Mouse (Mus musculus) midbrain, embryonic 10.5 days (tissue): ENCODE data around the gene Ambra1. TPM values are rescaled to one million over a fixed set of nuclear protein-coding genes. Genes with fewer than 3 reads are reported as not detected.
"Not testable (repeated sequence)": the region's sequence is repeated elsewhere in the genome, so short reads cannot be mapped to it uniquely, and the experiment has no call there.

Experiments
- DNase-seq: peaks from one replicate; pipeline ENCODE4 v3.0.0-alpha.2; 2017; ENCODE audit warnings: low spot score
- H3K27ac ChIP-seq: fragments of 300-500 bp; sonication (generic); replicated peaks from 2 replicates; pipeline ENCODE4 v1.5.1; 2016; ENCODE audit warnings: mild to moderate bottlenecking
- H3K27me3 ChIP-seq: fragments of 300-500 bp; sonication (generic); 2 replicates; pipeline ENCODE4 v1.6.1; 2016; ENCODE audit warnings: low read depth, mild to moderate bottlenecking; ENCODE audit not compliant: poor library complexity, severe bottlenecking
- H3K36me3 ChIP-seq: fragments of 300-500 bp; sonication (generic); 2 replicates; pipeline ENCODE4 v1.6.1; 2016; ENCODE audit warnings: mild to moderate bottlenecking, moderate library complexity
- H3K4me1 ChIP-seq: fragments of 300-500 bp; sonication (generic); 2 replicates; pipeline ENCODE4 v1.6.1; 2016
- H3K4me3 ChIP-seq: fragments of 300-500 bp; sonication (generic); 2 replicates; pipeline ENCODE4 v1.5.1; 2016; ENCODE audit warnings: mild to moderate bottlenecking, moderate library complexity
- H3K9me3 ChIP-seq: fragments of 300-500 bp; sonication (generic); replicated peaks from 2 replicates; pipeline ENCODE4 v1.6.1; 2016; ENCODE audit warnings: mild to moderate bottlenecking
- WGBS: fragments of 180-500 bp; shearing (Covaris S2); methylation state at CpG from one replicate; pipeline ENCODE4 v1.1.7; 2016; 5-methylcytosine and 5-hydroxymethylcytosine counted together
- polyA plus RNA-seq: library from polyadenylated mRNA; unstranded; fragments of >200 nt; fragmentation: Nextera tagmentation; extraction: Ambion mirVana; gene quantifications from 2 replicates; pipeline ENCODE4 v1.2.1, GENCODE M21; 2016

Gene Ambra1
- polyA plus RNA-seq, 1 experiment from 2014 or later: 21.2 TPM

DNA sequence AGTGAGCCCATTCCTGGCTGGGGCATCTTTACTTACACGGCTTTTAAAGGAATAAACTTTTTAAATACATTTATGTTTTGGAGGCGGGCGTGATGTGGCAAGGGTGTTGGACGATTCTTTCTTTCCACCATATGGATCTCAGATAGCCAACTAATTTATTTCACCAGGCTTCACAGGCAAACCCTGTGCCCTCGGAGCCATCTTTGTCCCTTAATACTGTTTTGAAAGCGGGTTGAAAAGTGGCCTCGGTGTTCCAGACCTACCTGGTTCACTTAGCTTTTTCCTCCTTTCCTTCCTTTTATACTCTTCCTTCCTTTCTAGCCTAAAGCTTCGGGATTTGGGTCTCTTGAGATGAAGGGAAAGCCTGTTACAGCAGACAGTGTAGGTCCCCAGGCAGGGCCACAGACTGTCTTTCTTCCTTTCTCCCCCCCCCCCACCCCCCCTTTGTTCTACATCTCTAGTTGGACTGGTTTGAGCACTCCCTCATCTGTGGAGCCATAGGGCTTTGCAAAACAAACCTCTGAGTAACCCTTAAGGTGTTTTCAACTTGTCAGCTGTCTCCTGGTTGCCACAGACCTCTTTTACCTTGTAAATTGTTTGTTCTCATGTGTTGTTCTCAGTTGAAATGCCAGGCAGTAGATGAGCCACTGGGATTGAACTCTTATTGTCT lies 18.5 kb upstream of the Ambra1 start:
- Histone ChIP-seq H3K4me3 (peak overlapping the region; percentile 93), H3K27ac (peak overlapping the region; percentile 95), H3K27me3 (no peaks in the 10 kb centered on the region), H3K9me3 (no peaks in the 10 kb centered on the region), H3K36me3 (peaks cover 10% of the 10 kb centered on the region), H3K4me1 (peaks cover 28% of the 10 kb centered on the region)
- whole genome bisulfite sequencing: 7% methylated on average over 8 of the region's 8 CpGs
- no peak for DNase-seq

DNA sequence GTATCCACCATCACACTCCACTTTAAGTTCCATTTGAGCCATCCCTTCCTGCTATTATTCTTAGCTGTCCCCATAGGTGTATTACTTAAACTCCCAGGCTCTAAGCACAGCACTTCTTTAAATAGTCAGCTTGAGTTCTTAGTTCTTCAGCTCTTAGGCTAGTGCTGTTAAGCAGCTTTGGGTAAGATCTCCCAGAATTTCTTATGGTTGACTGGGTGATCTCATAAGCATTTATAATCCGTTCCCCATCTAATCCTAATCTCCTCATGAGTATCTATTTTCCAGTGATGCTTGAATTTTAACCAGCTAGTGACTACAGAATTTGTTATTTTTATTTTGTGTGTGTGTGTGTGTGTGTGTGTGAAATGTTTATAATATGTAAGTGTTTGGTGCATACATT lies 15.0 kb upstream of the Ambra1 start:
- Histone ChIP-seq H3K27me3 (no peaks in the 10 kb centered on the region), H3K36me3 (peaks cover 21% of the 10 kb centered on the region), H3K9me3 (no peaks in the 10 kb centered on the region), H3K27ac (no peak overlapping the region), H3K4me3 (no peak overlapping the region), H3K4me1 (peaks cover 21% of the 10 kb centered on the region)
- 73% methylated on average over 1 of the region's 1 CpGs for WGBS
- DNase-seq: no peak

DNA sequence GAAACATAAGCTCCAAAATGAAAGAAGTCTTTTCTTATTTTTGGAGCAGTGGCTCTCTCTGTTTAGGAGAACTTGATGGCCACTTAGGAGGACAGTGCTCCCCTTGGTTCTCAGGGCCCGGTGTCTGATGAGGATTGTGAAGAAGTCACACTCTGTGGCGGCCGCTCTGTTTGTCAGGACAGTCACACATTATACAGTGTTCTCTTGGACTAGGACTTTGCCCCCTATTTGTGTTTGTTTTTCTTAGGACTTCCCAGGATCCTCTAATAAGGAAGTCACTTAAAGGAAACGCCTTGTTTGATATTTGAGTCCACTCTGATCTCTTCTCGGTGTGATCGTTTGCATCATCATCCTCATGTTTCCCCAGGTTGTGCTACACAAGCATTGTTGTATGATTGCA lies 11.7 kb upstream of the Ambra1 start:
- no peak overlapping the region for H3K27ac ChIP-seq
- no peaks in the 10 kb centered on the region for H3K9me3 ChIP-seq
- 89% methylated on average over 6 of the region's 6 CpGs for WGBS
- 0 out of 2 replicates have a peak, but pooled peaks cover 2% of the 10 kb centered on the region for H3K4me1 ChIP-seq
- no peak for DNase-seq
- no peak overlapping the region for H3K4me3 ChIP-seq
- H3K36me3 ChIP-seq: peaks cover 33% of the 10 kb centered on the region
- no peaks in the 10 kb centered on the region for H3K27me3 ChIP-seq

DNA sequence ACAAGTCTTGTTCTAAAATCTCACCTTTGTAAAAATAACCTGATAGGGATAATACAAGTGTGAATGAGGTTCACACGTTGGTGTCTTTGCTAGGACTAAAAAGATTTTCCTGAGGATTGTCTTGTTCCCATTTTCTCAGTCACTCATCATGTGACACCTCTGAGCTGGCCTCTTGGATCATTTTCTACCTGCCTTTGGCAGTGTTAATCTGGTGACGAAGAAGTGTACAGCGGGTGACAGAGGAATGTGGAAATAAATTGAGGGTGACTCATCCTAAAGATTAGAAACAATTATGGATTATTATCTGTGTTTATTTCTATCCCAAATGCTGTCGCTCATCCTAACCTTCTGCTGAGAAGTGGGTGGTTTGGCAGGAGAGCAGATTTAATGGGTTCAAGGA lies 6.6 kb upstream of the Ambra1 start:
- no peak overlapping the region for H3K4me3 ChIP-seq

DNA sequence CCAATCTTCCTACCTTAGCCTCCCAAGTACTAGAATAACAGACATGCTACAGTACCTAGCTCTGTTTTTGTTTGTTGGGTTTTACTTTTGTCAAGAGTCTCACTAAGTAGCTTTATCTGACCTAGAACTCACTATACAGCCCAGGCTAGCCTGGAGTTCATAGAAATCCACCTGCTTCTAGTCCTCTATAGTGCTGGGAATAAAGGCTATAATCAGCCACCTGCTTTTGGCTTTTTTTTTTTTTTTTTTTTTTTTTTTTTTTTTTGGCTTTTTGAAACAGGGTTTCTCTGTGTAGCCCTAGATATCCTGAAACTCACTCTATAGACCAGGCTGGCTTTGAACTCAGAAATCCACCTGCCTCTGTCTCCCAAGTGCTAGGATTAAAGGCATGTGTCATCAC lies 6.0 kb upstream of the Ambra1 start:
- Histone ChIP-seq H3K27me3 (no peaks in the 10 kb centered on the region), H3K27ac (no peak overlapping the region), H3K4me3 (no peak overlapping the region), H3K9me3 (no peaks in the 10 kb centered on the region), H3K36me3 (peaks cover 17% of the 10 kb centered on the region), H3K4me1 (no peaks in the 10 kb centered on the region)
- DNase-seq: no peak

More for the DNA sequence above, 6.6 kb upstream of the Ambra1 start:
- no peaks in the 10 kb centered on the region for H3K9me3 ChIP-seq
- H3K36me3 ChIP-seq: peaks cover 17% of the 10 kb centered on the region
- no peaks in the 10 kb centered on the region for H3K27me3 ChIP-seq
- no peaks in the 10 kb centered on the region for H3K4me1 ChIP-seq
- no peak for DNase-seq
- 77% methylated on average over 4 of the region's 4 CpGs for WGBS
- no peak overlapping the region for H3K27ac ChIP-seq

DNA sequence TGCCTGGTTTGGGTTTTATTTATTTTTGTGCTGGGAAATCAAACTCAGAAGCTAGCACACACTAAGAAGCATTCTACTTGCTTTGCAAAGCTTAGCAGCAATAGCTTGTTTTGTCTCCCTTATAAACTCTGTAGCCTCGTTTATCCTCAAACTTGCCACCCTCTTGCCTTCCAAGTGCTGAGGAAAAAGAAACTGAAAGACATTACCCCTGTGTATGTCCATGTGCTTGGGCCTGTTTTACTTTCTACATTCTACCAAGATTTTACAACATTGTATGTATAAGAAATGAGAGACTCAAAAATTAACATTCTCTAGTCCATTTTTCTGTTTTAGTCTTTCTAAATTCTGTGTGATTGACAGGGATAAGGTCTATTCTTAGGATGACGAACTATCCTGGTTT lies 5.2 kb upstream of the Ambra1 start:
- no peak overlapping the region for H3K4me3 ChIP-seq
- 66% methylated on average over 2 of the region's 2 CpGs for WGBS
- no peaks in the 10 kb centered on the region for H3K4me1 ChIP-seq
- peaks cover 12% of the 10 kb centered on the region for H3K36me3 ChIP-seq
- no peaks in the 10 kb centered on the region for H3K27me3 ChIP-seq
- no peaks in the 10 kb centered on the region for H3K9me3 ChIP-seq
- no peak overlapping the region for H3K27ac ChIP-seq
- no peak for DNase-seq

DNA sequence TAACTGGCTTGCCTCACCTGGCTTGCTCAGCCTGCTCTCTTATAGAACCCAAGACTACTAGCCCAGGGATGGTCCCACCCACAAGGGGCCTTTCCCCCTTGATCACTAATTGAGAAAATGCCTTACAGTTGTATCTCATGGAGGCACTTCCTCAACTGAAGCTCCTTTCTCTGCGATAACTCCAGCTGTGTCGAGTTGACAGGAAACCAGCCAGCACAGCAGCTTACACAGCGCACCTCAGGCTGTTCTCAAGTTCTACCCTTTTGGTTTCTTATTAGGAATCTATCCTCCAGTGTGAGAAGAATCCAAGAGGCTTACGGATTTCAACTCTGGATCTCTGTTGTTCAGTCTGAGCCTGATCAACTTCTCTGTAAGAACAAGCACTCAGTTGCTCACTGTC lies 4.5 kb upstream of the Ambra1 start:
- 56% methylated on average over 4 of the region's 4 CpGs for WGBS
- not testable (repeated sequence) for H3K9me3 ChIP-seq, DNase-seq, H3K27ac ChIP-seq, H3K4me3 ChIP-seq, H3K27me3 ChIP-seq, H3K36me3 ChIP-seq, H3K4me1 ChIP-seq

DNA sequence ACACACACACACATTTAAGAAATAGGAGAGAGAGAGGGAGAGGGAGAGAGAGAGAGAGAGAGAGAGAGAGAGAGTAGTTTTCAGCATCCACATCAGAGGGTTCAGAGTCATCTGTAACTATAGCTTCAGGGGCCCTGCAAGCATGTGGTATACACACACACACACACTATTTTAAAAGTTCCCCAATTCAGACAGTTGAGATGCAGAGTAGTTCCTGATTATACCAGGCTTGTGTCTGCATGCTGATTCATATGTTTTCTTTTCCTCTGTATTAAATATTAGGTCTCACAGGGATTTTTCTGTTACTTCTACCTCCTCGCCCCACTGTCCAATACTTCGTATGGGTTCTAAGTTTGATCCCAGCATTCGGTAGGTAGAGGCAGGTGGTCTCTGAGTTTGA lies 2.9 kb upstream of the Ambra1 start:
- Histone ChIP-seq H3K4me1 (peaks cover 10% of the 10 kb centered on the region), H3K36me3 (no peaks in the 10 kb centered on the region), H3K9me3 (no peaks in the 10 kb centered on the region), H3K27ac (no peak overlapping the region), H3K4me3 (no peak overlapping the region), H3K27me3 (no peaks in the 10 kb centered on the region)
- WGBS: 86% methylated on average over 3 of the region's 3 CpGs
- DNase-seq: no peak

DNA sequence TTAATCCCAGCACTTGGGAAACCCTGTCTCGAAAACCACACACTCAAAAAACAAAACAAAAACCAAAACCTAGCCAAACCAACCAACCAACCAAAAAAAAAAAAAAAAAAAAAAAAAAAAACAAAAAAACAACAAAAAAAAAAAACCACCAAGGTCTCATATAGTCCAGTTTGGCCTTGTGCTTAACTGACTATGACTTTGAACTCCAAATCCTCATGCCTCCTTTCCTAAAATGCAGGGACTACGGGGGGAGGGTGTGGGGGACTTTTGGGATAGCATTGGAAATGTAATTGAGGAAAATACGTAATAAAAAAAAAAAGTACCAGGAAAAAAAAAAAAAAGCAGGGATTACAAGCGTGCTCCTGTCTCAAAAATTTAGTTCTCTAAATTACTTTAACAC lies 363 bp upstream of the Ambra1 start:
- DNase-seq: no peak
- Histone ChIP-seq H3K36me3 (peaks cover 10% of the 10 kb centered on the region), H3K27me3 (no peaks in the 10 kb centered on the region), H3K4me1 (peaks cover 10% of the 10 kb centered on the region), H3K4me3 (peak overlapping the region; percentile 93), H3K27ac (peak overlapping the region; percentile 95), H3K9me3 (no peaks in the 10 kb centered on the region)
- WGBS: 22% methylated on average over 4 of the region's 4 CpGs

DNA sequence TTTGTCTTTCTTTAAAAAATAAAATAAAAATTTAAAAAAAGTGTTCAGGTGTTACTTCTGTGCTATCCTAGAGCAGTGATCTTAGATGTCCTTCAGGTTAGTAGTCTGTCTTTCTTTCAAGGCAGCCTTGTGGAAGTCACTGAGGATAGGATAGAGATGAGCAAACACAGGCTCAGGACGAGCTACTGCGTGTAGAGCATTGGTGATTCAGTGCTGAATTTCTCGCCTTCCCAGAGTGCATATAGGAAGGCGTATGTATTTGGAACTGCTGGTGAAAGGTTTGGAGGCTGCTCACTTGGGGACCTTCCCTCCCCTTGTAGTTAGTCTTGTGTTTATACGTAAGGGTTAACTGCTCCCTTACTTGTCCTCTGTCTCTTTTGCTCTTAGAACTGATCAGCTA lies 5.3 kb downstream of the Ambra1 start:
- Histone ChIP-seq H3K9me3 (no peaks in the 10 kb centered on the region), H3K4me3 (no peak overlapping the region), H3K27me3 (no peaks in the 10 kb centered on the region), H3K36me3 (peaks cover 19% of the 10 kb centered on the region), H3K27ac (no peak overlapping the region), H3K4me1 (peaks cover 10% of the 10 kb centered on the region)
- no peak for DNase-seq
- WGBS: 92% methylated on average over 5 of the region's 5 CpGs

DNA sequence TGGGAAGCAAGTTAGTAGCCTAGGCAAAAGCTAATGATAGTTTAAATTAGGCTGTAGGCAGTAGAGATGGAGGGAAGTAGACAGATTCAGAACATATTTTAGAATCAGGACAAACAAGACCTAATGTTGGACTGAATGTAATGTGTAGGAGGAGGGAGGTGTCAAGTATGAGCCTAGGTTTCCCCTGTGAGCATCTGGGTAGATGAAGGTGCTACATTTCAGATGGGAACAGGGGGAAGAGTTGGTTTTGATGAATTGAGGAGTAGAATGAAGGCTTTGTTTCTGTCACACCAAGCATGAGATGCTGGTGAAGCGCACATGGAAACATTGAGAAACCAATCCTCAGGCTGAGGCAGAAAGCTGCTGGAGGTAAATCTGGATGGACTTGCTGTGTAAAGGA lies 9.7 kb downstream of the Ambra1 start:
- 94% methylated on average over 1 of the region's 1 CpGs for WGBS
- Histone ChIP-seq H3K36me3 (peaks cover 15% of the 10 kb centered on the region; the same call in 1 of the 2 replicates), H3K27me3 (no peaks in the 10 kb centered on the region), H3K4me1 (no peaks in the 10 kb centered on the region), H3K27ac (no peak overlapping the region), H3K9me3 (no peaks in the 10 kb centered on the region), H3K4me3 (no peak overlapping the region)
- no peak for DNase-seq

DNA sequence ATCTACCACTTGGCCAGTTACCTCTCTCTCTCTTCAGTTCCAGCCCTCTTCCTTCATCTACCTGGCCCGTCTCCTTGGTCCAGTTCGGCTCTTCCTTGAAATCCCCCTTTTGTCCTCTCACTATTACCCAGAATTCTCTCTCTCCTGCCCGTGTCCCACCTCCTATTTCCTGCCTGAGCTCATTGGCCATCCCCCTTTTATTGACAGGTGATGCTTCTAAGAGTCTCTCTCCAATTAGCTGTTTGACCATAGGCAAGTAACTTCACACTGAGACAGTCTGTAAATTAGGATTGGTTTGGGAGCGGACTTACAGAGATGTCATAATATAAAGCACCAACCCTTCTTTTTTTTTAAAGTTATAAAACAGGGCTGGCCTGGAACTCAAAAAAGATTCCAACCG lies 14.8 kb downstream of the Ambra1 start:
- Histone ChIP-seq H3K27ac (no peak overlapping the region), H3K9me3 (no peaks in the 10 kb centered on the region), H3K27me3 (no peaks in the 10 kb centered on the region), H3K36me3 (peaks cover 6% of the 10 kb centered on the region; the same call in 1 of the 2 replicates), H3K4me1 (no peaks in the 10 kb centered on the region), H3K4me3 (no peak overlapping the region)
- DNase-seq: no peak
- WGBS: 89% methylated on average over 5 of the region's 5 CpGs

DNA sequence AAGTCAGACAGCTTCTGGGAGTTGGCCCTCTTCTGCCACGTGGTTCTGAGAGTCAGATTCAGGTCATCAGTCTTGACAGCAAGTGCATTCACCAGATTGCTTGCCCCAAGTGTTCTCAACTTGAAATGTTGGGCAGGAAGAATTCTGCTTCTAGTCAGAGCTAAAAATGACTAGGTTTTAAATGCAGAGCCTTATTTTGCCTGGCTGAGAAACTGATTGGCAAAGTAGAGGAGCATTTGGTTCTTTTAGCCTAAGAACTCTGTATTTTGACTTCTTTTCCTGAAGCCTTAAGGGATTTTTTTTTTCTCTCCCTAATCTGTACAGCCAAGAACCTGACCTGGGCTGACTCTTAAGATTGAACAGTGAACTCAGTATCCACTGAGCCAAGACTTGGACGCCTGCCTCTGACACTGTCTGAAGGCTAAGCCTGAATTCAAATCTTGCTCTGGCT lies 19.9 kb downstream of the Ambra1 start:
- no peaks in the 10 kb centered on the region for H3K27me3 ChIP-seq
- H3K27ac ChIP-seq: no peak overlapping the region
- no peaks in the 10 kb centered on the region for H3K9me3 ChIP-seq
- no peak for DNase-seq
- 82% methylated on average over 2 of the region's 2 CpGs for WGBS
- H3K4me1 ChIP-seq: no peaks in the 10 kb centered on the region
- H3K36me3 ChIP-seq: no peaks in the 10 kb centered on the region
- no peak overlapping the region for H3K4me3 ChIP-seq
